Mouse (Mus musculus) midbrain, embryonic 10.5 days (tissue): ENCODE results near the gene Fam49a. TPM values are rescaled to one million over a fixed set of nuclear protein-coding genes. Genes with fewer than 3 reads are reported as not detected.

Experiments used
- DNase-seq: peaks from one replicate; pipeline ENCODE4 v3.0.0-alpha.2; 2017; ENCODE audit warnings: low spot score
- H3K27ac ChIP-seq: fragments of 300-500 bp; sonication (generic); replicated peaks from 2 replicates; pipeline ENCODE4 v1.5.1; 2016; ENCODE audit warnings: mild to moderate bottlenecking
- H3K27me3 ChIP-seq: fragments of 300-500 bp; sonication (generic); 2 replicates; pipeline ENCODE4 v1.6.1; 2016; ENCODE audit warnings: low read depth, mild to moderate bottlenecking; ENCODE audit not compliant: poor library complexity, severe bottlenecking
- H3K36me3 ChIP-seq: fragments of 300-500 bp; sonication (generic); 2 replicates; pipeline ENCODE4 v1.6.1; 2016; ENCODE audit warnings: mild to moderate bottlenecking, moderate library complexity
- H3K4me1 ChIP-seq: fragments of 300-500 bp; sonication (generic); 2 replicates; pipeline ENCODE4 v1.6.1; 2016
- H3K4me3 ChIP-seq: fragments of 300-500 bp; sonication (generic); 2 replicates; pipeline ENCODE4 v1.5.1; 2016; ENCODE audit warnings: mild to moderate bottlenecking, moderate library complexity
- H3K9me3 ChIP-seq: fragments of 300-500 bp; sonication (generic); replicated peaks from 2 replicates; pipeline ENCODE4 v1.6.1; 2016; ENCODE audit warnings: mild to moderate bottlenecking
- WGBS: fragments of 180-500 bp; shearing (Covaris S2); methylation state at CpG from one replicate; pipeline ENCODE4 v1.1.7; 2016; 5-methylcytosine and 5-hydroxymethylcytosine counted together
- polyA plus RNA-seq: library from polyadenylated mRNA; unstranded; fragments of >200 nt; fragmentation: Nextera tagmentation; extraction: Ambion mirVana; gene quantifications from 2 replicates; pipeline ENCODE4 v1.2.1, GENCODE M21; 2016

Gene Fam49a
- polyA plus RNA-seq, 1 experiment from 2014 or later: 9.2 TPM

DNA sequence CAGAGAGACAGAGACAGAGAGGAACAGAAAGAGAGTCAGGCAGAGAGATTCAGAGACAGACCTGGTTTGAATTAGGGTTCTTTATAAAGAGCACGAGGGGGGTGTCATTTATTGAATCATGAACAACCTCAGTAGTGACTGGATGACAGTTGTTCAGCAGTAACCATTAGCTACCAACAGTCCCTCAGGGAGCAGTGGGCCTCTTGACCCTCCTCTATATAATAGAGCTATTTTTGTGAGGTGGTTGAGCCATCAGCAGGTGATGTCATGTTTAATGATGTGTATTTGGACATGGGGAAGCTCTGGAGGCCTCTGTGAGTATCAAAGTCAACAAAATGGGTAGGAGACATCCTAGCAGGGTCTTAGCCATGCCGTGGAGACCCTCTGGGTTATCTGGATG is 39.2 kb downstream of the Fam49a start:
- no peak for DNase-seq
- Histone ChIP-seq H3K4me3 (no peak overlapping the region), H3K27me3 (no peaks in the 10 kb centered on the region), H3K4me1 (no peaks in the 10 kb centered on the region), H3K27ac (no peak overlapping the region), H3K9me3 (no peaks in the 10 kb centered on the region), H3K36me3 (no peaks in the 10 kb centered on the region)
- 81% methylated on average over 2 of the region's 2 CpGs for WGBS

DNA sequence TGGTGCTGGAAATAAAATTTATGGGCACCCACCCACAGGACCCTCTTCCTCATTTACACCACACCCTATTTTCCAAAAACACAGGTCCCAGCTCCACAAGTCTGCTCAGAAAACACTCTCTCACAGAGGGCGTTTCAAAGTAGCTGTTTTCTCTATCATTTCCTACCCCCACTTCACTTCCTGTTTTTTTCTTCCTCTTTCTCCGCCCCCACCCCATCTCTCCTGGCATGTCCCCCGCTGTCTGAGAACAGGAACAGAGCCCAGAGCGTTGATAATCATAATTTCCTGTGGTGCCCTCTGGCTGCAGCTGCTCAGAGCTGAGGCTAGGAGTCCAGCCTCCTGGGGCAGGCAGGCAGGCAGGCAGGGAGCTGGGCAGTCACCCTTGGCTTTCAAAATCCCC is 39.9 kb downstream of the Fam49a start:
- 60% methylated on average over 4 of the region's 4 CpGs for WGBS

GRCm38 (mm10) chr12:12306214-12306613 is 44.3 kb downstream of the Fam49a start:
- no peak for DNase-seq
- Histone ChIP-seq H3K9me3 (no peaks in the 10 kb centered on the region), H3K27me3 (no peaks in the 10 kb centered on the region), H3K27ac (no peak overlapping the region), H3K36me3 (no peaks in the 10 kb centered on the region), H3K4me1 (no peaks in the 10 kb centered on the region), H3K4me3 (no peak overlapping the region)
- 96% methylated on average over 3 of the region's 3 CpGs for WGBS

More for the DNA sequence above, 39.9 kb downstream of the Fam49a start:
- Histone ChIP-seq H3K4me1 (no peaks in the 10 kb centered on the region), H3K27me3 (no peaks in the 10 kb centered on the region), H3K9me3 (no peaks in the 10 kb centered on the region), H3K4me3 (no peak overlapping the region), H3K36me3 (no peaks in the 10 kb centered on the region), H3K27ac (no peak overlapping the region)
- DNase-seq: no peak

GRCm38 (mm10) chr12:12306814-12307213 is 44.9 kb downstream of the Fam49a start:
- 84% methylated on average over 6 of the region's 6 CpGs for WGBS
- H3K4me1 ChIP-seq: no peaks in the 10 kb centered on the region
- no peaks in the 10 kb centered on the region for H3K9me3 ChIP-seq
- no peaks in the 10 kb centered on the region for H3K27me3 ChIP-seq
- H3K4me3 ChIP-seq: no peak overlapping the region
- H3K27ac ChIP-seq: no peak overlapping the region
- H3K36me3 ChIP-seq: no peaks in the 10 kb centered on the region
- no peak for DNase-seq

- Histone ChIP-seq H3K9me3 (no peaks in the 10 kb centered on the region), H3K27me3 (no peaks in the 10 kb centered on the region), H3K27ac (no peak overlapping the region), H3K36me3 (no peaks in the 10 kb centered on the region), H3K4me3 (no peak overlapping the region), H3K4me1 (no peaks in the 10 kb centered on the region)
- no peak for DNase-seq
- 90% methylated on average over 8 of the region's 8 CpGs for WGBS
These were observed 45.3 kb downstream of the Fam49a start for GRCm38 (mm10) chr12:12307245-12307644.

- peak; percentile 19 for DNase-seq
- Histone ChIP-seq H3K27me3 (no peaks in the 10 kb centered on the region), H3K4me1 (peaks cover 27% of the 10 kb centered on the region), H3K9me3 (no peaks in the 10 kb centered on the region), H3K36me3 (no peaks in the 10 kb centered on the region), H3K27ac (no peak overlapping the region), H3K4me3 (no peak overlapping the region)
These were observed 51.5 kb downstream of the Fam49a start for GRCm38 (mm10) chr12:12313437-12313836.

DNA sequence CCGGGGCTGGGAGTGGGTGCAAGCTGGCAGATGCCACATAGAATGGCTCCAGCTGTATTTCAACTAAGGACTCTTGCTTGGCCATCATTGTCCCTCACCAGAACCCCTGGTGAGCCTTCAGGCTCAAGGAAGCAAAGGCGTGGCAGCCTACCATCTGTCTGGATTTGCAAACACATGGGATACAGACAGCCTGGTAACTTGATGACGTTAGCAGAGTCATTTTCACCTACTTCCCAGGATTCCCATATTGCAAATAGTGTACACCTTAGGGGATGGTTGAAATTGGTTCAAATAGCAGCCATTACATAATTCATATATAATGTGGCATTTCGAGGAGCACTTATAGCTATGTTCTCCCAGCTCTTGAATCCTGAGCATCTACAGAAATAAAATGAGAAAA is 52.0 kb downstream of the Fam49a start:
- H3K4me3 ChIP-seq: no peak overlapping the region
- no peak for DNase-seq
- H3K27ac ChIP-seq: peak overlapping the region; percentile 71; the same call in 1 of the 2 replicates
- no peaks in the 10 kb centered on the region for H3K36me3 ChIP-seq
- H3K9me3 ChIP-seq: no peaks in the 10 kb centered on the region
- WGBS: 81% methylated on average over 4 of the region's 4 CpGs
- H3K4me1 ChIP-seq: peaks cover 27% of the 10 kb centered on the region
- H3K27me3 ChIP-seq: no peaks in the 10 kb centered on the region

GRCm38 (mm10) chr12:12314326-12314725 is 52.4 kb downstream of the Fam49a start:
- DNase-seq: peak; percentile 19
- no peaks in the 10 kb centered on the region for H3K36me3 ChIP-seq
- WGBS: 54% methylated on average over 8 of the region's 8 CpGs

GRCm38 (mm10) chr12:12315011-12315410 is 53.1 kb downstream of the Fam49a start:
- peak; percentile 59 for DNase-seq
- no peaks in the 10 kb centered on the region for H3K27me3 ChIP-seq
- H3K27ac ChIP-seq: peak overlapping the region; percentile 68
- no peaks in the 10 kb centered on the region for H3K36me3 ChIP-seq
- peaks cover 27% of the 10 kb centered on the region for H3K4me1 ChIP-seq
- no peak overlapping the region for H3K4me3 ChIP-seq
- 19% methylated on average over 5 of the region's 5 CpGs for WGBS
- no peaks in the 10 kb centered on the region for H3K9me3 ChIP-seq

More at GRCm38 (mm10) chr12:12314326-12314725, 52.4 kb downstream of the Fam49a start:
- no peak overlapping the region for H3K4me3 ChIP-seq
- no peaks in the 10 kb centered on the region for H3K9me3 ChIP-seq
- H3K27ac ChIP-seq: peak overlapping the region; percentile 71
- H3K27me3 ChIP-seq: no peaks in the 10 kb centered on the region
- peaks cover 27% of the 10 kb centered on the region for H3K4me1 ChIP-seq

- H3K36me3 ChIP-seq: no peaks in the 10 kb centered on the region
- H3K27ac ChIP-seq: 0 out of 2 replicates have a peak overlapping the region, but pooled peaks have one; percentile 0
- H3K4me1 ChIP-seq: peaks cover 27% of the 10 kb centered on the region
- H3K9me3 ChIP-seq: no peaks in the 10 kb centered on the region
- H3K4me3 ChIP-seq: no peak overlapping the region
- 49% methylated on average over 6 of the region's 6 CpGs for WGBS
- DNase-seq: no peak
- H3K27me3 ChIP-seq: no peaks in the 10 kb centered on the region
These were observed 55.0 kb downstream of the Fam49a start for GRCm38 (mm10) chr12:12316956-12317355.

DNA sequence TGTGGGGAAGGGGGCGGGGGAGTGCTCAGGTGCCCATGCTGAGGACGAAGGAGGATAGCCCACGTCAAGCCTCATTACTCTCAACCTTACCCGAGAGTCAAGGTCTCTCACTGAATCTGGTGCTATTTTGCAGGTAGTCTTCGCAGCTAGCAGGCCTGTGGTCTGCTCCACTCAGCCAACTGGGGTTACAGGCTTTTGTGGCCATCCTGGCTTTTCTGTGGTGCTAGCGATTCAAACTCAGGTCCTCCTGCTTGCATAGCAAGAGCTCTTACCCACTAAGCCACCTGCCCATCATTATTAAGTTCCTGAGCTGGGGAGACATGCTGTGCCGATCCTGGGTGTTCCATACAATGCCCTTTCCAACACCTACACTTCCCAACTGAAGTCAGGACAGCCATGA is 55.7 kb downstream of the Fam49a start:
- WGBS: 78% methylated on average over 7 of the region's 7 CpGs
- no peak for DNase-seq
- Histone ChIP-seq H3K4me1 (peaks cover 27% of the 10 kb centered on the region), H3K27me3 (no peaks in the 10 kb centered on the region), H3K4me3 (no peak overlapping the region), H3K9me3 (no peaks in the 10 kb centered on the region), H3K36me3 (no peaks in the 10 kb centered on the region), H3K27ac (0 out of 2 replicates have a peak overlapping the region, but pooled peaks have one; percentile 49)

DNA sequence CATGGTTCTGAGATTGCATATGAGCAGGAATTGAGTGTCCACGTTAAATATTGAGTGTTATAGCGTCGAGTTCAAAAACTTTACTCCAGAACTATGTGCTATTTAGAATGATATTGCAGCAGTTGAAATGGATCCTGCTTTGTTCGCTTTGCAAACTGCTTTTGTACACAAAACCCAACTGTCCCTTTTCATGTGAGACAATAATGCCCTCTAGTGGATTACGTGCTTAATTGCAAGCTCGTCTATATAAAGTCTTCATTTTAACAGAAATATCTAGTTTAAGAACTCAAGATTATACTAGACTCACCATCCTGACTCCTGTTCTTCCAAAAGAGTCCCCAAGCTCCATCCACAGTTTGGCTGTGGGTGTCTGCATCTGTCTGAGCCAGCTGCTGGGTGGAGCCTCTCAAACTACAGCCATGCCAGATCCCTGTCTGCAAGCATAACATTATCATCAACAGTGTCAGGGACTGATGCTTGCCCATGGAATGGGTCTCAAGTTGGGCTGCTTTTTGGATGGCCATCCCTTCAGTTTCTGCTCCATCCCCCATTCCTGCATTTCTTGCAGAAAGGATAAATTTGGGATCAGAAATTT is 56.3 kb downstream of the Fam49a start:
- Histone ChIP-seq H3K36me3 (no peaks in the 10 kb centered on the region), H3K9me3 (no peaks in the 10 kb centered on the region), H3K4me3 (no peak overlapping the region), H3K27ac (0 out of 2 replicates have a peak overlapping the region, but pooled peaks have one; percentile 49), H3K27me3 (no peaks in the 10 kb centered on the region), H3K4me1 (peaks cover 27% of the 10 kb centered on the region)
- DNase-seq: no peak
- WGBS: 10% methylated on average over 6 of the region's 6 CpGs

GRCm38 (mm10) chr12:12320693-12321092 is 58.8 kb downstream of the Fam49a start:
- H3K36me3 ChIP-seq: no peaks in the 10 kb centered on the region
- H3K27ac ChIP-seq: no peak overlapping the region
- no peak for DNase-seq
- no peaks in the 10 kb centered on the region for H3K9me3 ChIP-seq
- H3K4me1 ChIP-seq: peaks cover 11% of the 10 kb centered on the region
- 93% methylated on average over 2 of the region's 2 CpGs for WGBS
- H3K4me3 ChIP-seq: no peak overlapping the region
- H3K27me3 ChIP-seq: no peaks in the 10 kb centered on the region
